Mouse (Mus musculus): ENCODE results near the gene Aqp3. TPM values are rescaled to one million over a fixed set of nuclear protein-coding genes. Genes with fewer than 3 reads are reported as not detected.

The Aqp3 gene
- polyA plus RNA-seq (2012; rRNA removed) = 100 and 126 TPM in 2 replicates

- Histone ChIP-seq H3K4me3 (ENCODE audit: low read depth, low read length) (peak within 1 kb of the TSS; percentile 61), H3K4me1 (ENCODE audit: control insufficient read depth, insufficient read depth, insufficient read length, low read length) (peaks cover 35% of the 10 kb centered on the region), H3K27me3 (ENCODE audit: control insufficient read depth, insufficient read depth, low read length) (no peaks in the 10 kb centered on the region; the same call in 1 of the 2 replicates), H3K27ac (ENCODE audit: insufficient read depth, low read depth, low read length) (peak within 1 kb of the TSS; percentile 30; the same call in 1 of the 2 replicates), H3K36me3 (ENCODE audit: control insufficient read depth, insufficient read depth, low read length) (no peaks in the 10 kb centered on the region)
- TF ChIP-seq POLR2A (IDR thresholded peaks at IDR 0.05; ENCODE audit: low read depth, low read length) = peak; percentile 49; the same call in 1 of the 2 replicates
- no peak for TF ChIP-seq CTCF (IDR thresholded peaks at IDR 0.05; ENCODE audit: extremely low read depth, insufficient read length, insufficient replicate concordance, low read depth, low read length)
- WGBS = 2% methylated on average over 42 of the region's 42 CpGs
Observed at GRCm38 (mm10) chr4:41097871-41098576, at the start of gene Aqp3. Gene Aqp3, minus strand, starts transcription at chr4:41098183.

- Histone ChIP-seq H3K4me1 (ENCODE audit: control insufficient read depth, insufficient read depth, insufficient read length, low read length) (no peaks in the 10 kb centered on the region), H3K27ac (ENCODE audit: insufficient read depth, low read depth, low read length) (no peak overlapping the region), H3K4me3 (ENCODE audit: low read depth, low read length) (no peak overlapping the region), H3K36me3 (ENCODE audit: control insufficient read depth, insufficient read depth, low read length) (peaks cover 5% of the 10 kb centered on the region; the same call in 1 of the 2 replicates), H3K27me3 (ENCODE audit: control insufficient read depth, insufficient read depth, low read length) (no peaks in the 10 kb centered on the region)
- 69% methylated on average over 2 of the region's 2 CpGs for WGBS
- no peak for TF ChIP-seq POLR2A (IDR thresholded peaks at IDR 0.05; ENCODE audit: low read depth, low read length)
- no peak for TF ChIP-seq CTCF (IDR thresholded peaks at IDR 0.05; ENCODE audit: extremely low read depth, insufficient read length, insufficient replicate concordance, low read depth, low read length)
Observed at GRCm38 (mm10) chr4:41142601-41143000, 44.6 kb upstream of the Aqp3 start.

GRCm38 (mm10) chr4:41140174-41140875 lies 42.3 kb upstream of the Aqp3 start:
- Histone ChIP-seq H3K4me1 (ENCODE audit: control insufficient read depth, insufficient read depth, insufficient read length, low read length) (no peaks in the 10 kb centered on the region), H3K4me3 (ENCODE audit: low read depth, low read length) (no peak overlapping the region), H3K27ac (ENCODE audit: insufficient read depth, low read depth, low read length) (no peak overlapping the region), H3K36me3 (ENCODE audit: control insufficient read depth, insufficient read depth, low read length) (peaks cover 5% of the 10 kb centered on the region; the same call in 1 of the 2 replicates), H3K27me3 (ENCODE audit: control insufficient read depth, insufficient read depth, low read length) (no peaks in the 10 kb centered on the region)
- 82% methylated on average over 6 of the region's 6 CpGs for WGBS
- TF ChIP-seq CTCF (IDR thresholded peaks at IDR 0.05; ENCODE audit: extremely low read depth, insufficient read length, insufficient replicate concordance, low read depth, low read length) (no peak), POLR2A (IDR thresholded peaks at IDR 0.05; ENCODE audit: low read depth, low read length) (no peak)

GRCm38 (mm10) chr4:41136811-41137210 lies 38.8 kb upstream of the Aqp3 start:
- Histone ChIP-seq H3K27ac (ENCODE audit: insufficient read depth, low read depth, low read length) (peak overlapping the region; percentile 81), H3K4me3 (ENCODE audit: low read depth, low read length) (peak overlapping the region; percentile 100), H3K36me3 (ENCODE audit: control insufficient read depth, insufficient read depth, low read length) (peaks cover 5% of the 10 kb centered on the region; the same call in 1 of the 2 replicates), H3K27me3 (ENCODE audit: control insufficient read depth, insufficient read depth, low read length) (no peaks in the 10 kb centered on the region), H3K4me1 (ENCODE audit: control insufficient read depth, insufficient read depth, insufficient read length, low read length) (no peaks in the 10 kb centered on the region)
- no peak for TF ChIP-seq POLR2A (IDR thresholded peaks at IDR 0.05; ENCODE audit: low read depth, low read length)
- no peak for TF ChIP-seq CTCF (IDR thresholded peaks at IDR 0.05; ENCODE audit: extremely low read depth, insufficient read length, insufficient replicate concordance, low read depth, low read length)
- under 1% methylated on average over 8 of the region's 8 CpGs for WGBS

GRCm38 (mm10) chr4:41136454-41136805 lies 38.4 kb upstream of the Aqp3 start:
- peak overlapping the region; percentile 100 for H3K4me3 ChIP-seq (ENCODE audit: low read depth, low read length)
- TF ChIP-seq POLR2A (IDR thresholded peaks at IDR 0.05; ENCODE audit: low read depth, low read length) = no peak
- no peak for TF ChIP-seq CTCF (IDR thresholded peaks at IDR 0.05; ENCODE audit: extremely low read depth, insufficient read length, insufficient replicate concordance, low read depth, low read length)
- 2% methylated on average over 4 of the region's 4 CpGs for WGBS
- H3K27me3 ChIP-seq (ENCODE audit: control insufficient read depth, insufficient read depth, low read length) = no peaks in the 10 kb centered on the region
- H3K4me1 ChIP-seq (ENCODE audit: control insufficient read depth, insufficient read depth, insufficient read length, low read length) = no peaks in the 10 kb centered on the region
- H3K27ac ChIP-seq (ENCODE audit: insufficient read depth, low read depth, low read length) = peak overlapping the region; percentile 81
- peaks cover 5% of the 10 kb centered on the region; the same call in 1 of the 2 replicates for H3K36me3 ChIP-seq (ENCODE audit: control insufficient read depth, insufficient read depth, low read length)

- Histone ChIP-seq H3K27me3 (ENCODE audit: control insufficient read depth, insufficient read depth, low read length) (no peaks in the 10 kb centered on the region), H3K36me3 (ENCODE audit: control insufficient read depth, insufficient read depth, low read length) (peaks cover 5% of the 10 kb centered on the region; the same call in 1 of the 2 replicates), H3K4me3 (ENCODE audit: low read depth, low read length) (peak within 1 kb of the TSS; percentile 100), H3K4me1 (ENCODE audit: control insufficient read depth, insufficient read depth, insufficient read length, low read length) (no peaks in the 10 kb centered on the region), H3K27ac (ENCODE audit: insufficient read depth, low read depth, low read length) (peak within 1 kb of the TSS; percentile 97)
- WGBS = under 1% methylated on average over 60 of the region's 65 CpGs
- TF ChIP-seq POLR2A (IDR thresholded peaks at IDR 0.05; ENCODE audit: low read depth, low read length) (peak; percentile 1; the same call in 1 of the 2 replicates), CTCF (IDR thresholded peaks at IDR 0.05; ENCODE audit: extremely low read depth, insufficient read length, insufficient replicate concordance, low read depth, low read length) (0 out of 2 replicates have a peak, but pooled peaks have one; percentile 7)
Observed at GRCm38 (mm10) chr4:41135711-41136453, 37.9 kb upstream of the Aqp3 start, which contains the start of gene Ube2r2. Gene Ube2r2, plus strand, starts transcription at chr4:41135743.
